Mouse (Mus musculus): ENCODE results near the gene Mapk3.

Mapk3 gene

GRCm38 (mm10) chr7:126802134-126802889, 42.9 kb downstream of the Mapk3 start:
- no peak for TF ChIP-seq GATA4 (IDR thresholded peaks at IDR 0.05; ENCODE audit: insufficient replicate concordance, low read length)

GRCm38 (mm10) chr7:126803181-126803580, 43.8 kb downstream of the Mapk3 start:
- TF ChIP-seq GATA4 (IDR thresholded peaks at IDR 0.05; ENCODE audit: insufficient replicate concordance, low read length), result no peak

- no peak for TF ChIP-seq GATA4 (IDR thresholded peaks at IDR 0.05; ENCODE audit: insufficient replicate concordance, low read length)
These were observed 44.4 kb downstream of the Mapk3 start for GRCm38 (mm10) chr7:126803751-126804150.

- no peak for TF ChIP-seq GATA4 (IDR thresholded peaks at IDR 0.05; ENCODE audit: insufficient replicate concordance, low read length)
These were observed 47.6 kb downstream of the Mapk3 start for GRCm38 (mm10) chr7:126806956-126807355.

GRCm38 (mm10) chr7:126807405-126807804, 48.0 kb downstream of the Mapk3 start:
- no peak for TF ChIP-seq GATA4 (IDR thresholded peaks at IDR 0.05; ENCODE audit: insufficient replicate concordance, low read length)

- peak; percentile 5; the same call in 1 of the 2 replicates for TF ChIP-seq GATA4 (IDR thresholded peaks at IDR 0.05; ENCODE audit: insufficient replicate concordance, low read length)
These were observed 49.5 kb downstream of the Mapk3 start for GRCm38 (mm10) chr7:126808703-126809455.

GRCm38 (mm10) chr7:126809723-126810369, 50.4 kb downstream of the Mapk3 start:
- no peak for TF ChIP-seq GATA4 (IDR thresholded peaks at IDR 0.05; ENCODE audit: insufficient replicate concordance, low read length)
